Mouse (Mus musculus): Measurements from ENCODE around the gene Nup107.
"Not testable (repeated sequence)": the region's sequence is repeated elsewhere in the genome, so short reads cannot be mapped to it uniquely, and the experiment has no call there.

The Nup107 gene

GRCm38 (mm10) chr10:117735396-117735795 is 57.1 kb downstream of the Nup107 start:
- DNase-seq (ENCODE audit: low read depth, low spot score), result not testable (repeated sequence)

- DNase-seq (ENCODE audit: low read depth, low spot score), result not testable (repeated sequence)
Measured at GRCm38 (mm10) chr10:117734104-117734852, 58.2 kb downstream of the Nup107 start.

DNA sequence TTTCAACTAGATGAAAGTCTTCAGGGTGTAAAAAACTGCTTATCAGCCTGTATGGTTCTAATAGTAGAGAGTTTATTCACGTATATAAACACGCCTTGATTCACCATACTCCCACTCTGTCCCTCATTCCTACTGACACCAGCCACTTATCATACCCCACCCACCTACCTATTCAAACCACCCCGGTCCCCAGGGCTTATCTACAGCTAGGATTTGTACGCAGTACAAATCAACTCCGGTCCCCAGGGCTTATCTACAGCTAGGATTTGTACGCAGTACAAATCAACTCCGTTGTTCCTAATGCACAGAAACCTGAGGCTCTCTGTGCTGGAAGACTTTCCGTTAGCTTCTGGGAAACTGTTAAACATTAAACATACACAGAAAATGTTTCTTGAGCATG is 58.9 kb downstream of the Nup107 start:
- not testable (repeated sequence) for DNase-seq (ENCODE audit: low read depth, low spot score)

DNA sequence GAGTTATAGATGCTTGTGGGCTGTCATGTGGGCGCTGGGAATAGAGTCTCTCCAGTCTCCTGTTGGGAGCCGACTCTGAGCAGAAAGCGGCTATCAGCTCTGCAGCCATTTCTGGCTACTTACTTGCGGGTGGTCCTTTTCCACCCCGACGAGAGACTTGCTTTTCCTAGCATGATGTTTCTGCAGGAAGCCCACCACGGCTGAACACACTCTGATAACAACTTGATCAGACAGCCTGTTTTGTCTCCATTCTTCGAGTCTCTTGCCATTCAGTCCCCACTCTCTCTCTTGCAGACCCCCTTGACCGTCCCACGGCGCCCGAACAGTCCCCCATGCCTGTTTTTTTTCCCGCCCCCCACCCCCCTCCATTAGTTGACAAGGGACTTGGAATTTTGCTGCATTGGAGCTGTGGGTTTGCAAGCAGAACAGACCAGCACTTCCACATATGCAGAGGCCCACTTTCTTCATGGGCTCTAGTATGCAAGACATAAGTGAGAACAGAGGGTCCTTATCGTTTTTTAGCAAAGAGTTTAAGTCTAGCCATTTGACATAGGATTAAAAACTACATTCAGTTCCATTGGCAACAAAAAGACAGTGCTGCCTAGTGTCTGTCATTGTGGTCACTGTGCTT is 59.4 kb downstream of the Nup107 start:
- DNase-seq (ENCODE audit: low read depth, low spot score), result no peak

- DNase-seq (ENCODE audit: low read depth, low spot score), result no peak
Measured at GRCm38 (mm10) chr10:117732184-117732583, 60.3 kb downstream of the Nup107 start.

DNA sequence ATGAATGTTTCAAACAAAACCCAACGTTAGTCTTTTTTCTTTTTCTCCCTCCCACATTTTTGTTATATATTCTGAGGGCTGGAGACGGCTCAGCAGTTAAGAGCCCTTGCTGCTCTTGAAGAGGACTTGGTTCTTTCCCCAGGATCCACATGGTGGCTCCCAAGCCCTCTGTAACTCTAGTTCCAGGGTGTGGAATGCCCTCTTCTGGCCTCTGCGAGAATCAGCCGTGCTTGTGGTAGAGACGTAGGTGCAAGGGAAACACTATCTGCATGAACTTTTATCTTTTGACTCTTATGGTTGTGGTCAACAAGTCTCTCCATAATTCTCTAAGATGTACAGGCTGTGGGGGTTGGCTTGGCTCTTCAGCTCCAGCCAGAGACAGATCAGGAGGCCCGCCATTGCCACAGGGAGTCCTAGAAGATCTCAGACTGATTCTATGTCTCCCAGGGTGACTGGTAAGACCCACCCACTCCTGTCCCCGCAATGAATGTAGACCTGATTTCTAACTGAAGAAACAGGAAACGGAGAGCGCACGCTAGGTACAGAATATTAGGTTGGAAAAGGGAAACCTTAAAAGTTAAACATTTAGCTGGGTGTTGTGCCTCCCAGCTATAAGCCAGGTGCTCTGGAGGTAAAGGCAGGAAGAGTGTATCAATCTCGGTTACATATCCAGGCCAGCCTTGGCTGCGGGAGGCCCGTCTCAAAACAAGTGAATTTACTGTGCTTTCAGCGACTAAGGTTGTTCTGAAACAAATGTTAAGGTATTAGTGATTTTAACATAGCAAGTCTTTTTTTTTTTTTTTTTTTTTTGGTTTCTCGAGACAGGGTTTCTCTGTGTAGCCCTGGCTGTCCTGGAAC is 61.0 kb downstream of the Nup107 start:
- DNase-seq (ENCODE audit: low read depth, low spot score), result peak; percentile 36

DNA sequence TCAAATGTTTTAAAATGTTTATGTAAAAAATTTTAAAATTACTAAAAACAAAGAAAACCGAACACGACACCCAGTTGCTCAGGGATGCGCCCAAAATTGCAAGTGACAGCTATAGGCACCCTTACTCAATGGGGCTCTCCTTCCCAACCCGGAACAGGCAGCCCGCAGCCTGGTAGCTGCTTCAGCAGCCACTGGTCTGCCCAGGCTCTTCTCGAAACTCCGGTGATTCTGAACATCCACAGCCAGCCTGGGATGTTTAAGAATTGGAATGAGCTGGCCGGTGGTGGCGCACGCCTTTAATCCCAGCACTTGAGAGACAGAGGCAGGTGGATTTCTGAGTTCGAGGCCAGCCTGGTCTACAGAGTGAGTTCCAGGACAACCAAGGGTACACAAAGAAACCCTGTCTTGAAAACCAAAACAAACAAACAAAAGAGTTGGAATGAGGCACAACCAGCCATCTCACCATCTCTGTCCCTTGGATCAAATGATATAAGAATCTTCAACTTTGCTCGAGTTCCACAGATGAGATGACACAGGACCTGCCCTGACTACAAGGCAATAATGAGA is 61.8 kb downstream of the Nup107 start:
- DNase-seq (ENCODE audit: low read depth, low spot score), result no peak

- no peak for DNase-seq (ENCODE audit: low read depth, low spot score)
Measured at GRCm38 (mm10) chr10:117730140-117730539, 62.4 kb downstream of the Nup107 start.

DNA sequence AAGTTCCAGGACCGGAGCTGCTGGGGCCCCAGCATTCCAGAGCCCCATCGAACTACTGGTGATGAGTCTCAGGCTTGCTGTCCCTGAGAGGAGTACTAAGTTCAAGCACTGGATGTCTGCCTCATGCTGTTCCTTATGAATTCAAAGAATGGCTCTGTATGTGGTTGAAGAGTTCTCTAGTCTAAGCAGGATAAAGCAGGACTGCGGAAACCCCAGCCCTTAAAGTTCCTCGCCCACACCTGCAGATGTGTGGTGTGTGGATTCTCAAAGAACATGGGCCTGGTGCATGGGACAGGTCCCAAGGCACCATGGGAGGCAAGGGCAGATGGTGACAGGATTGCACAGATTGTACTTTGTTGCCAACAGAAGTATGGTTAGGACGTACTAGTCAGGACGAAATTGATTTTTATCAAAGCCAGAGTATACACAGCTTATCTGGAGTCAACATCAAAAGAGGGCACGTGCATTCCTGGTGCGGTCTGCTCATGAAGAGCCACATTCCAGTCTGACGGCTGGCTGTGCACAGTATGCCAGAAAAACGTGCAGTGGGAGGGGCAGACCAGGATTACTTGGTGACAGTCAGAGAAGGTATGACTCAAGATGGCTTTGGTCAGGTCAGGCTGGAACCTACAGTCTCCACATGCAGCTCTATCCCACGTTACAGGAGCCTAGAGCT is 63.2 kb downstream of the Nup107 start:
- no peak for DNase-seq (ENCODE audit: low read depth, low spot score)

GRCm38 (mm10) chr10:117728574-117728973 is 63.9 kb downstream of the Nup107 start:
- no peak for DNase-seq (ENCODE audit: low read depth, low spot score)

GRCm38 (mm10) chr10:117727518-117728110 is 64.9 kb downstream of the Nup107 start:
- no peak for DNase-seq (ENCODE audit: low read depth, low spot score)

GRCm38 (mm10) chr10:117726888-117727385 is 65.6 kb downstream of the Nup107 start:
- no peak for DNase-seq (ENCODE audit: low read depth, low spot score)

DNA sequence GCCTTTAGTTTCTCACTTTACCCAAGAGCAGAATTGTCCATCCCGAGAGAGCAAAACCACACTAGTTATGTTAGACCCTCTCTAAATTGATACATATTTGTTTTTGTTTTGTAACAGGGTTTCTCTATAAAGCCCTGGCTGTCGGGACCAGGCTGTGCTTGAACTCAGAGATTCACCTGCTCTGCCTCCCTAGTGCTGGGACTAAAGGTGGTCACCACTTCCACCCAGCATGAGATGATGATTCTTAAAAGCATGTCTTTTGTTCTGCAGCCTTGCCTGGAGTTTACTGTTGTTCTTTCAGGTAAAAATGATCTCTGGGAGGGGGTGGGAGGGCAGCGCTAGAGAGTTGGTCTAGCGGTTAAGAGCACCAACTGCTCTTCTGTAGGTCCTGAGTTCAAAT is 66.2 kb downstream of the Nup107 start:
- no peak for DNase-seq (ENCODE audit: low read depth, low spot score)

DNA sequence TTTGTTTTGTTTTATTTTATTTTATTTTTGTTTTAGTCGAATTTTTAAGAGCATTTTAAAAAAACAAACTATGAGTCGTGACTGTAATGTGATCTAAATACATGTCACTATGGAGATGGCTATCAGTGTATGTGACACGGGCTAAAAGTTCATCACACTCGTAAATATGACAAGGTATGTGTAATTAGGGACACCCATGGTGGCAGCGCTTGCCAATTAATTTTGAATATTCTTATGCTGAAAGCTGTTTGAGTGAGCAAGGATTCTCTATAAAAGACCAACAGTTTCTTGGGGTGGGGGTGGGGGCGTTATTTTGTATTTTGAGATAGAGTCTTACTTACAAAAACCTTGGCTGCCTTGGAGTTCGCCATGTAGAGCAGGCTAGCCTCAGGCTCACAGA is 66.8 kb downstream of the Nup107 start:
- DNase-seq (ENCODE audit: low read depth, low spot score), result no peak

- DNase-seq (ENCODE audit: low read depth, low spot score), result no peak
Measured at GRCm38 (mm10) chr10:117724804-117725361, 67.6 kb downstream of the Nup107 start.

- DNase-seq (ENCODE audit: low read depth, low spot score), result no peak
Measured at GRCm38 (mm10) chr10:117724136-117724718, 68.3 kb downstream of the Nup107 start.

DNA sequence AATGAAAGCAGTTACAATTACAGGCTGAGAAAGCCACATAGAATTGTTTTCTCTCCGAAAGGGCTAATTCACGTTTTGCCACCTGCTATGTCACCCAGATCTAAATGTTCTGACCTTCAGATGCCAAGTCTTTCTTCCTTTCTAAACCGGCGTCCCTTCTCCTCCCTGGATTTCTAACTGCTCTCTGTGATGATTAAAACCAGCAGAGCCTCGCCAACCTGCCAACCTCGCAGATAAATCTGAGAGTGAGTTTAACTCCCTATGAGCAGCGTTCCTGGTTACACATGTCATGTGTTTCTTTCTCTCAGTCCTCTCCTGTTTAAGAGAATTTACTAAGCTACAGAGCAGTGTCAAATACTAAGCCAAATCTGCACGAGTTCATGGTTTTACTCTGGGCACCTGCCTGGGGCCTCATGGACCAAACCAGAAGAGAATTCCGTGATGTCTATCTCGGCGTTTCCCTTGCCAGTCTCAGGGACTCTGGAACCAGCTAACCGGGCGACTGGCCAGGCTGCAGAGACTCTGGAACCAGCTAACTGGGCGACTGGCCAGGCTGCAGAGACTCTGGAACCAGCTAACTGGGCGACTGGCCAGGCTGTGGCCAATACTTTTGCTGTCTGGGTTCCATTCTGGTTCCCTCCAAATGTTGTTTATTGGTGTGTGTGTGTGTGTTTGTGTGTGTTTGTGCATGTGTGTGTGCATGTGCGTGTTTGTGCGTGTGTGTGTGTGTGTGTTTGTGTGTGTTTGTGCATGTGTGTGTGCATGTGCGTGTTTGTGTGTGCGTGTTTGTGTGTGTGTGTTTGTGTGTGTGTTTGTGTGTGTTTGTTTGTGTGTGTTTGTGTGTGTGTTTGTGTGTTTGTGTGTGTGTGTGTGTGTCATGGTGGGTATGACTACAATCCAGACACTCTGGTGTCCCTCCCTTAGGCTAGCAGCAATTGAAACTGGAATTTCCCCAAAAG is 74.1 kb downstream of the Nup107 start:
- no peak for DNase-seq (ENCODE audit: low read depth, low spot score)

DNA sequence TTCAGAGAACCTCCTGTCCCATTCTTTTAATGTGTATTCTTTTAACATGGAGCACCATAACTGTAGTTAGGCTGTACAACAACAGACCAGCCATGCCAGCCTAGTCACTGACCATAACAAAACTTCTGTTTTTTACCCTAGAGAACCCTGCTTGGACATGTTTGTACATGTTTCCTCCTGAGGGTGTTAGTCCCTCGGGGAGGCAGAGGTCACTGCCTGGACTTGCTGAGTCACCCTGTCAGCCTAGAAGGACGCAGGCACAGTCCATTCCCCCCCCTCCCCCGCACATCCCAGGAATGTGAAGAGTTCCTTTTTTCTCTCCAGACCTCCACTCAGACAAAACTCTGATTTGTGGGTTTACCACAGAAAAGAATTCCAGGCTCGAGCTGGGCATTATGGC is 74.9 kb downstream of the Nup107 start:
- no peak for DNase-seq (ENCODE audit: low read depth, low spot score)

- DNase-seq (ENCODE audit: low read depth, low spot score), result no peak
Measured at GRCm38 (mm10) chr10:117716686-117717085, 75.8 kb downstream of the Nup107 start.
